Mouse (Mus musculus): ENCODE results near the gene Dio1.

DNA sequence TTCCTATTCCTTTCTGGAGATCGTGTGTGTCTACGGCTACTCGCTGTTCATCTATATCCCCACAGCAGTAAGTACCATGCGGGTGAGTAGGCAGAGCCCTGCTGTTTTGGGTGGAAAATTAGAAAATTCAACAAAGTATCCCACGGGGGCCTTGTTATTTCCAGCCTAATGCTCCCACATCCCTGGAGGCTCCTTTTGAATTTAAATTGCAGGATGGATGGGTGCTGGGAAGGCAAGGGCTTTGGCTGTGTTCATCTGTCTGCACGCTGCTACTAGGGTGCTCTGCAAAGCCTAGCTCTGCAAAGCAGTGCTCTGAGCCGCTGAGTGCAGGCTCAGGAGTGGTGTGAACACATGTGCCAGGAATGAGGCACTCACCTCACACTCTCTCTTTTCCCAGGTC is 37.6 kb upstream of the Dio1 start:
- TF ChIP-seq CHD2 (IDR thresholded peaks at IDR 0.05; ENCODE audit: low read depth, low read length) (no peak), MAFK (IDR thresholded peaks at IDR 0.05; ENCODE audit: insufficient read depth, low read depth, low read length) (no peak)
